Mouse (Mus musculus): ENCODE measurements around the gene 3100002H09Rik. TPM values are rescaled to one million over a fixed set of nuclear protein-coding genes. Genes with fewer than 3 reads are reported as not detected.

The 3100002H09Rik gene
- polyA plus RNA-seq, 1 experiment: not detected

GRCm38 (mm10) chr4:124595929-124596328 is 14.7 kb downstream of the 3100002H09Rik start:
- H3K27ac ChIP-seq (ENCODE audit: insufficient read depth, low read depth, low read length): no peak overlapping the region
- no peaks in the 10 kb centered on the region for H3K4me1 ChIP-seq (ENCODE audit: control insufficient read depth, insufficient read depth, low read length)
- no peak for TF ChIP-seq CTCF (IDR thresholded peaks at IDR 0.05; ENCODE audit: low read depth, low read length)
- H3K4me3 ChIP-seq (ENCODE audit: insufficient read depth, low read length): no peak overlapping the region

GRCm38 (mm10) chr4:124594933-124595332 is 15.7 kb downstream of the 3100002H09Rik start:
- TF ChIP-seq POLR2A (IDR thresholded peaks at IDR 0.05; ENCODE audit: borderline replicate concordance, low read depth, low read length): no peak
- no peak for TF ChIP-seq CTCF (IDR thresholded peaks at IDR 0.05; ENCODE audit: low read depth, low read length)
- H3K4me1 ChIP-seq (ENCODE audit: control insufficient read depth, insufficient read depth, low read length): no peaks in the 10 kb centered on the region
- no peak overlapping the region for H3K27ac ChIP-seq (ENCODE audit: insufficient read depth, low read depth, low read length)
- H3K4me3 ChIP-seq (ENCODE audit: insufficient read depth, low read length): peak overlapping the region; percentile 11; the same call in 1 of the 2 replicates

- TF ChIP-seq CTCF (IDR thresholded peaks at IDR 0.05; ENCODE audit: low read depth, low read length): no peak
- TF ChIP-seq POLR2A (IDR thresholded peaks at IDR 0.05; ENCODE audit: borderline replicate concordance, low read depth, low read length): no peak
- Histone ChIP-seq H3K27ac (ENCODE audit: insufficient read depth, low read depth, low read length) (no peak overlapping the region), H3K4me1 (ENCODE audit: control insufficient read depth, insufficient read depth, low read length) (no peaks in the 10 kb centered on the region), H3K4me3 (ENCODE audit: insufficient read depth, low read length) (no peak overlapping the region)
Measured at GRCm38 (mm10) chr4:124593691-124594090, 16.9 kb downstream of the 3100002H09Rik start.

GRCm38 (mm10) chr4:124593210-124593609 is 17.4 kb downstream of the 3100002H09Rik start:
- TF ChIP-seq POLR2A (IDR thresholded peaks at IDR 0.05; ENCODE audit: borderline replicate concordance, low read depth, low read length) (no peak), CTCF (IDR thresholded peaks at IDR 0.05; ENCODE audit: low read depth, low read length) (no peak)
- no peak overlapping the region for H3K4me3 ChIP-seq (ENCODE audit: insufficient read depth, low read length)

GRCm38 (mm10) chr4:124592241-124592640 is 18.4 kb downstream of the 3100002H09Rik start:
- Histone ChIP-seq H3K4me3 (ENCODE audit: insufficient read depth, low read length) (no peak overlapping the region), H3K27ac (ENCODE audit: insufficient read depth, low read depth, low read length) (no peak overlapping the region), H3K4me1 (ENCODE audit: control insufficient read depth, insufficient read depth, low read length) (no peaks in the 10 kb centered on the region)
- TF ChIP-seq POLR2A (IDR thresholded peaks at IDR 0.05; ENCODE audit: borderline replicate concordance, low read depth, low read length) (no peak), CTCF (IDR thresholded peaks at IDR 0.05; ENCODE audit: low read depth, low read length) (no peak)

More at GRCm38 (mm10) chr4:124593210-124593609, 17.4 kb downstream of the 3100002H09Rik start:
- Histone ChIP-seq H3K27ac (ENCODE audit: insufficient read depth, low read depth, low read length) (no peak overlapping the region), H3K4me1 (ENCODE audit: control insufficient read depth, insufficient read depth, low read length) (no peaks in the 10 kb centered on the region)

GRCm38 (mm10) chr4:124580695-124581094 is 29.9 kb downstream of the 3100002H09Rik start:
- Histone ChIP-seq H3K27ac (ENCODE audit: insufficient read depth, low read depth, low read length) (no peak overlapping the region), H3K4me3 (ENCODE audit: insufficient read depth, low read length) (no peak overlapping the region), H3K4me1 (ENCODE audit: control insufficient read depth, insufficient read depth, low read length) (no peaks in the 10 kb centered on the region)
- no peak for TF ChIP-seq CTCF (IDR thresholded peaks at IDR 0.05; ENCODE audit: low read depth, low read length)
- TF ChIP-seq POLR2A (IDR thresholded peaks at IDR 0.05; ENCODE audit: borderline replicate concordance, low read depth, low read length): no peak

- Histone ChIP-seq H3K4me3 (ENCODE audit: insufficient read depth, low read length) (no peak overlapping the region), H3K4me1 (ENCODE audit: control insufficient read depth, insufficient read depth, low read length) (no peaks in the 10 kb centered on the region), H3K27ac (ENCODE audit: insufficient read depth, low read depth, low read length) (no peak overlapping the region)
- TF ChIP-seq CTCF (IDR thresholded peaks at IDR 0.05; ENCODE audit: low read depth, low read length) (no peak), POLR2A (IDR thresholded peaks at IDR 0.05; ENCODE audit: borderline replicate concordance, low read depth, low read length) (no peak)
Measured at GRCm38 (mm10) chr4:124575955-124576445, 34.6 kb downstream of the 3100002H09Rik start.

GRCm38 (mm10) chr4:124575269-124575954 is 35.2 kb downstream of the 3100002H09Rik start:
- Histone ChIP-seq H3K4me1 (ENCODE audit: control insufficient read depth, insufficient read depth, low read length) (no peaks in the 10 kb centered on the region), H3K27ac (ENCODE audit: insufficient read depth, low read depth, low read length) (no peak overlapping the region), H3K4me3 (ENCODE audit: insufficient read depth, low read length) (no peak overlapping the region)
- TF ChIP-seq CTCF (IDR thresholded peaks at IDR 0.05; ENCODE audit: low read depth, low read length): no peak
- no peak for TF ChIP-seq POLR2A (IDR thresholded peaks at IDR 0.05; ENCODE audit: borderline replicate concordance, low read depth, low read length)

GRCm38 (mm10) chr4:124573586-124573985 is 37.0 kb downstream of the 3100002H09Rik start:
- TF ChIP-seq CTCF (IDR thresholded peaks at IDR 0.05; ENCODE audit: low read depth, low read length): no peak
- TF ChIP-seq POLR2A (IDR thresholded peaks at IDR 0.05; ENCODE audit: borderline replicate concordance, low read depth, low read length): no peak
- H3K4me3 ChIP-seq (ENCODE audit: insufficient read depth, low read length): no peak overlapping the region
- H3K4me1 ChIP-seq (ENCODE audit: control insufficient read depth, insufficient read depth, low read length): no peaks in the 10 kb centered on the region
- H3K27ac ChIP-seq (ENCODE audit: insufficient read depth, low read depth, low read length): no peak overlapping the region

- TF ChIP-seq CTCF (IDR thresholded peaks at IDR 0.05; ENCODE audit: low read depth, low read length) (no peak), POLR2A (IDR thresholded peaks at IDR 0.05; ENCODE audit: borderline replicate concordance, low read depth, low read length) (no peak)
- H3K4me1 ChIP-seq (ENCODE audit: control insufficient read depth, insufficient read depth, low read length): no peaks in the 10 kb centered on the region
- H3K27ac ChIP-seq (ENCODE audit: insufficient read depth, low read depth, low read length): no peak overlapping the region
- no peak overlapping the region for H3K4me3 ChIP-seq (ENCODE audit: insufficient read depth, low read length)
Measured at GRCm38 (mm10) chr4:124570977-124571376, 39.6 kb downstream of the 3100002H09Rik start.

Data from bone marrow macrophage, adult 2 months (primary cell).